Mouse (Mus musculus): Measurements from ENCODE around the gene Ifna5. TPM values are rescaled to one million over a fixed set of nuclear protein-coding genes. Genes with fewer than 3 reads are reported as not detected.

The Ifna5 gene
- total RNA-seq, 1 experiment from 2014 or later: not detected

GRCm38 (mm10) chr4:88859214-88859613 is 23.9 kb downstream of the Ifna5 start:
- ATAC-seq (replicated peaks; ENCODE audit: low read depth, poor library complexity, severe bottlenecking): peak; percentile 73

- no peak for ATAC-seq (replicated peaks; ENCODE audit: low read depth, poor library complexity, severe bottlenecking)
Measured at GRCm38 (mm10) chr4:88863309-88863708, 28.0 kb downstream of the Ifna5 start.

DNA sequence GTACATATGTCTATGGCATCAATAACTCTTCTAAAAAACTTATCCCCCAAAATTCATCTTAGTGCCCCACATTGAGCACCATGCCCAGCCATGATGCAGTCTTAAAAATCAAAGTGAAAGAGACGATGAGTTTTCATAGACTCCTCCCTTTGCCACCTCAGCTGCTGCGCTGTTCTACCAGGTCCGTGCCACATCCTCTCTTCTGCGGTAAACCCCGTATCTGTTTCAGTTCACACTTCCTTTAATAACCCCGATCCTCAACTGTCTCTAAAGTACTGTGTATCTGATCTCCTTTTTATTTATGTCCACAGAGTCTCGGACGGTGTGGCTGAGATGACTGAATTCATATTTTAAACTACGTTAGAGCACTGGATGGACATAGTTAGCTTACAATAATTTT is 29.3 kb downstream of the Ifna5 start:
- ATAC-seq (replicated peaks; ENCODE audit: low read depth, poor library complexity, severe bottlenecking): peak; percentile 82

- ATAC-seq (replicated peaks; ENCODE audit: low read depth, poor library complexity, severe bottlenecking): peak; percentile 41
Measured at GRCm38 (mm10) chr4:88865011-88865569, 29.8 kb downstream of the Ifna5 start.

DNA sequence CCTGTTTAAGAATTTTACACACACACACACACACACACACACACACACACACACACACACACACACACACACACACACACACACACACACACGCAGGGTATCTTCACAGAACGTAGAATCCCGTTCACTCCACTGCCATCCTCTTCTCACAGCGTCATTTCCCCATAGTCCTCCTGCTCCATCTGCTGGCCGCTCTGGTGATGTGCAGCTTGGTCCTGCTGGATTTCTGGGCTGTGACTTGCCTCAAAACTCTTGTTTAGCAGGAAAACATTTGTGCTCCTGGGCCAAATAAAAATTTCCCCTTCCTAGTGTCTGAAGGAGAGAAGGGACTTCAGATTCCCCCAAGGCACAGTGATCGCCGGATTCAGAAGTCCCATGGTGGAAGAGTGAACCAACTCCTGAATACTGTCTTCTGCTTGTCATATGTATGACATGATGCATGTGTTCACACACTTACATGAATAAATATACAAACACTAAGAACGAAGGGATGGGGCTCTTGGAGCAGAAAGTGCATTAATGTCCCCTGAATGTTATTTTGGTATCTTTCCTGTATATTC is 32.1 kb downstream of the Ifna5 start:
- ATAC-seq (replicated peaks; ENCODE audit: low read depth, poor library complexity, severe bottlenecking): peak; percentile 62

DNA sequence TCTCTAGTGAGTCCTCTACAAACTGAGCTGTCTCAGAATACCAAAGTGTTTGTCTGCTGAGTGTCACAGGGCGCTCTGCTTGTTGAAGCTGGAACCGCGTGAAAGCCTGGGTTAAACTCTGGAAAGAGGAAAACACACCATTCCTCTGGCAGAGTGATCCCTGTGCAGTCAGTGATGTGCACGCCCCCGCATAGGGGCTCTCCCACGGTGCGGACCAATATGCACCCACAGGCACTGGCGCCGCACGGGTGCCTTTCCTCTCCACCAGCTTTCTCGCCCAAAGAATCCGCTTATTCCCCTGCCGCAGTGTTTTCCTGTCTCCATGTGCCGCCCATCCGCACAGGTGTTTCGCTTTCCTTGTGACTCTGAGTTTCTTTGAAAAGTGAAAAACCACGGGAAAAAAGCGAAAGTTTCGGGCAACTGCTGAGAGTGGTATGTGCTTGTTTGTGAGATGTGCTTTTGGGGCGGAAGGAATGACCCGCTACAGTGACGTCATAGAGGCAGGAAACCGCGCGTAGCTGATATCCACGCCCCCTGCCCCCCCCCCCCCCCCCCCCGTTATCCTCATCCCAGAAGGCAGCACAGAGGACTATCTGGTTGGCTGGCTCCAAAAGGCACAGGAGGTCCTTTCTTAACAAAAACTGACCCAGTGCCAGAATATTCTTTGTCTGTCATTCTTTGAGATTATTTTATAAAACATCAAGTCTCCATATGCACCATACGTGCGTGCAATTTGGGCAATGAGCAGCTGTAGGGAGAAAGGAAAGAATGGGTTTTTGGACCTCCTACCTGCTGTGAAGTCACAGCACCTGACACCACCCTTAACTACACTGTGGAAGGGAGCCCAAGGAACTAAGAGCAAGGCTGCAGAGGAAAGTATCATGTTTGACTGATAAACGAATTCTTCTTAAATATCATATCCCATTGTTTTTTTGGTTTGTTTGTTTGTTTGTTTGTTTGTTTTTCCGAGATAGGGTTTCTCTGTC is 32.9 kb downstream of the Ifna5 start:
- peak; percentile 36 for ATAC-seq (replicated peaks; ENCODE audit: low read depth, poor library complexity, severe bottlenecking)

DNA sequence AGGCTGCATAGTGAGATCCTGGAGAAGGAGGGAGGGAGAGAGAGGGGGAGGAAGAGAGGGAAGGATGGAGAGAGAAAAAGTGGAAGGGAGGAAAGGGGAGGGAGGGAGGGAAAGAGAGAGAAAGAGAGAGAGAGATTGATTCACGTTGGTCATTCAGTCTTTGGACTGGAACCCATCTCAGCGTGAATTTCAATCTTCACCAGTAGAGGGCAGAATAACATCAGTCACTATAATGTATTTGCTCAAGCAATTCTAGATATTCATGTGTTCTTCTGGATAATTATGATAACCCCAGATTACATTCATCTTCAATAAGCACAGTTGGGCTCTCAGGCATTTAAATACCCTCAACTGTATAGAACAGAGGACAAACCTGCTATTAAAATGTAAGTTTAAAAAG is 37.4 kb downstream of the Ifna5 start:
- ATAC-seq (replicated peaks; ENCODE audit: low read depth, poor library complexity, severe bottlenecking): 0 out of 2 replicates have a peak, but pooled peaks have one; percentile 19

- peak; percentile 55 for ATAC-seq (replicated peaks; ENCODE audit: low read depth, poor library complexity, severe bottlenecking)
Measured at GRCm38 (mm10) chr4:88875435-88876095, 40.2 kb downstream of the Ifna5 start.

- ATAC-seq (replicated peaks; ENCODE audit: low read depth, poor library complexity, severe bottlenecking): no peak
Measured at GRCm38 (mm10) chr4:88876520-88876919, 41.2 kb downstream of the Ifna5 start.

- ATAC-seq (replicated peaks; ENCODE audit: low read depth, poor library complexity, severe bottlenecking): peak; percentile 96
Measured at GRCm38 (mm10) chr4:88878246-88878645, 42.9 kb downstream of the Ifna5 start.

DNA sequence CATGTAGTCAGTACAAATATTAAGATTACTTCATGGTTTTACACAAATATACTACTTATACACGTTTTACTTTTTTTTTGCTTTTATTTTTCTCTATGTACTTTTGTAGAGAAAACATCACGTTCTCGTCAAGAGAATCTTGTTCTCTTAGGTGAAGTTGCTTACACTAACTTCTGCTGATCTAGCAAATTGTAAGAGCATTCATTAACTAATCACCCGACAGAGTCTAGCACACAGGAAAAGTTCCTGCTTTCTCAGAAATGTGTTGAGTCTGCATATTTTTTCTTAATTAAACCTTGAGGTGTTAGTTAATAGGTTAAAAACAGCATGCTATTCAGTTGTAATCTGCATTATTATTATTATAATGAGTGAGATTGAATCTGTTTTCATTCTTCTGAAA is 43.4 kb downstream of the Ifna5 start:
- ATAC-seq (replicated peaks; ENCODE audit: low read depth, poor library complexity, severe bottlenecking): no peak

GRCm38 (mm10) chr4:88880101-88880500 is 44.8 kb downstream of the Ifna5 start, which contains the start of gene Ifne:
TSS of gene Ifne (minus strand) at chr4:88880201.
- no peak for ATAC-seq (replicated peaks; ENCODE audit: low read depth, poor library complexity, severe bottlenecking)

Other genes with a start within 250 kb of the Ifna5 start
- gene Ifna9, start 243.1 kb upstream of the Ifna5 start, total RNA-seq (2017): not detected in 2 replicates
- gene Ifna12, start 232.1 kb upstream of the Ifna5 start, total RNA-seq (2017): not detected in 2 replicates
- not detected in 2 replicates for gene C87499, start 201.1 kb upstream of the Ifna5 start, total RNA-seq (2017)
- not detected in 2 replicates for gene Ifna13, start 191.1 kb upstream of the Ifna5 start, total RNA-seq (2017)
- not detected in 2 replicates for gene Ifna16, start 158.6 kb upstream of the Ifna5 start, total RNA-seq (2017)
- gene Ifna2, start 151.6 kb upstream of the Ifna5 start, total RNA-seq (2017): not detected in 2 replicates
- gene Ifnab, start 144.2 kb upstream of the Ifna5 start, total RNA-seq (2017): not detected in 2 replicates
- 2.9 TPM in 1 of 2 replicates, not detected in the other for gene Gm26566, start 113.7 kb upstream of the Ifna5 start, total RNA-seq (2017)
- gene Klhl9, start 113.1 kb upstream of the Ifna5 start, total RNA-seq (2017): 91.1 and 99.9 TPM in 2 replicates
- gene Gm13271, start 80.7 kb upstream of the Ifna5 start, total RNA-seq (2017): not detected in 2 replicates
- gene Gm13283, start 75.4 kb upstream of the Ifna5 start, total RNA-seq (2017): not detected in 2 replicates
- gene Gm13290, start 61.7 kb upstream of the Ifna5 start, total RNA-seq (2017): not detected in 2 replicates
- gene Gm13289, start 58.6 kb upstream of the Ifna5 start, total RNA-seq (2017): not detected in 2 replicates
- gene Gm13272, start 55.7 kb upstream of the Ifna5 start, total RNA-seq (2017): not detected in 2 replicates
- not detected in 2 replicates for gene Ifnz, start 53.4 kb upstream of the Ifna5 start, total RNA-seq (2017)
- not detected in 2 replicates for gene Gm13276, start 49.8 kb upstream of the Ifna5 start, total RNA-seq (2017)
- not detected in 2 replicates for gene Gm13277, start 46.9 kb upstream of the Ifna5 start, total RNA-seq (2017)
- gene Gm13278, start 44.0 kb upstream of the Ifna5 start, total RNA-seq (2017): not detected in 2 replicates
- not detected in 2 replicates for gene Gm13275, start 41.0 kb upstream of the Ifna5 start, total RNA-seq (2017)
- gene Gm13279, start 38.1 kb upstream of the Ifna5 start, total RNA-seq (2017): not detected in 2 replicates
- not detected in 2 replicates for gene Gm13285, start 35.9 kb upstream of the Ifna5 start, total RNA-seq (2017)
- gene Gm13287, start 32.3 kb upstream of the Ifna5 start, total RNA-seq (2017): not detected in 2 replicates
- gene Gm13288, start 30.0 kb upstream of the Ifna5 start, total RNA-seq (2017): not detected in 2 replicates
- not detected in 2 replicates for gene Ifna7, start 19.3 kb upstream of the Ifna5 start, total RNA-seq (2017)
- not detected in 2 replicates for gene Ifna11, start 15.6 kb upstream of the Ifna5 start, total RNA-seq (2017)
- not detected in 2 replicates for gene Ifna6, start 8.1 kb upstream of the Ifna5 start, total RNA-seq (2017)
- gene Ifna4, start 6.3 kb downstream of the Ifna5 start, total RNA-seq (2017): not detected in 2 replicates
- gene Ifna1, start 14.6 kb downstream of the Ifna5 start, total RNA-seq (2017): not detected in 2 replicates
- gene Ifne, start 44.7 kb downstream of the Ifna5 start, total RNA-seq (2017): not detected in 2 replicates

Measured in common myeloid progenitor, adult 5-6 weeks (primary cell).